8 mouse cellular contexts compared by ENCODE assay signal in genomic region chr13:41358009-41358408, GRCm38 (mm10).
DNase-seq lines count a peak whose midpoint lies in the region; ATAC-seq lines count a peak whose summit lies in the region.

No protein-coding gene starts in this region.

- peak overlapping the region; percentile 72 for H3K4me3 ChIP-seq in heart, embryonic 10.5 days
- peak overlapping the region; percentile 60 for H3K4me3 ChIP-seq in embryonic facial prominence, embryonic 12.5 days
- H3K4me3 ChIP-seq in intestine, embryonic 14.5 days (ENCODE audit: low read depth, low read length): peak overlapping the region; percentile 69

- peak overlapping the region; percentile 67 for H3K4me2 ChIP-seq in embryonic facial prominence, embryonic 12.5 days (replicated peaks)
- peak overlapping the region; percentile 64 for H3K4me2 ChIP-seq in intestine, embryonic 14.5 days (ENCODE audit: low read length)

- peaks cover 9% of the 10 kb centered on the region; the same call in 1 of the 2 replicates for H3K27me3 ChIP-seq in heart, embryonic 10.5 days (ENCODE audit: insufficient read depth, poor library complexity, severe bottlenecking)
- H3K27me3 ChIP-seq in embryonic facial prominence, embryonic 12.5 days: no peaks in the 10 kb centered on the region; the same call in 1 of the 2 replicates
- no peaks in the 10 kb centered on the region for H3K27me3 ChIP-seq in intestine, embryonic 14.5 days (replicated peaks; ENCODE audit: control insufficient read depth, insufficient read depth, low read length)

- ATAC-seq in embryonic facial prominence, embryonic 12.5 days (ENCODE audit: insufficient number of reproducible peaks, insufficient read depth, low FRiP score, low TSS enrichment): no peak
- ATAC-seq in intestine, embryonic 14.5 days (replicated peaks; ENCODE audit: low FRiP score, low TSS enrichment, low read depth): no peak

- no peaks in the 10 kb centered on the region for H3K9me3 ChIP-seq in heart, embryonic 10.5 days
- H3K9me3 ChIP-seq in embryonic facial prominence, embryonic 12.5 days: no peaks in the 10 kb centered on the region
- H3K9me3 ChIP-seq in intestine, embryonic 14.5 days (ENCODE audit: control insufficient read depth, low read length): no peaks in the 10 kb centered on the region

- no peak for DNase-seq in heart, embryonic 10.5 days (ENCODE audit: low spot score)
- DNase-seq in heart, postnatal 10 days: no peak
- DNase-seq in intestine, embryonic 14.5 days (ENCODE audit: low spot score): no peak
- peak; percentile 49 for DNase-seq in lung, postnatal 10 days
- DNase-seq in T-cell, adult 2 months (ENCODE audit: low spot score): no peak
- DNase-seq in right cerebral cortex, postnatal 10 days (ENCODE audit: low spot score in 2 of 2): no peak
- no peak for DNase-seq in yolk sac, embryonic 10.5 days (ENCODE audit: low spot score)

- peak overlapping the region; percentile 85 for H3K27ac ChIP-seq in heart, embryonic 10.5 days
- peak overlapping the region; percentile 91 for H3K27ac ChIP-seq in embryonic facial prominence, embryonic 12.5 days
- peak overlapping the region; percentile 90 for H3K27ac ChIP-seq in intestine, embryonic 14.5 days (ENCODE audit: low read depth)

- peaks cover 32% of the 10 kb centered on the region for H3K4me1 ChIP-seq in heart, embryonic 10.5 days
- H3K4me1 ChIP-seq in embryonic facial prominence, embryonic 12.5 days: peaks cover 25% of the 10 kb centered on the region
- peaks cover 18% of the 10 kb centered on the region; the same call in 1 of the 2 replicates for H3K4me1 ChIP-seq in intestine, embryonic 14.5 days (replicated peaks; ENCODE audit: control insufficient read depth, insufficient read depth, low read length)

- WGBS in heart, embryonic 10.5 days: 27% methylated on average over 10 of the region's 10 CpGs
- WGBS in embryonic facial prominence, embryonic 12.5 days: 13% methylated on average over 10 of the region's 10 CpGs
- 17% methylated on average over 10 of the region's 10 CpGs for WGBS in intestine, embryonic 14.5 days

- intact Hi-C loops in heart, postnatal 10 days (cut with DNase I): loop anchor here (1.0 to 2.0 kb wide), 4 partner anchors 21 to 213 kb away; no protein-coding TSS in a partner anchor

- H3K9ac ChIP-seq in embryonic facial prominence, embryonic 12.5 days: peak overlapping the region; percentile 60
- peak overlapping the region; percentile 61 for H3K9ac ChIP-seq in intestine, embryonic 14.5 days (ENCODE audit: low read length)

- no peaks in the 10 kb centered on the region for H3K36me3 ChIP-seq in heart, embryonic 10.5 days
- no peaks in the 10 kb centered on the region for H3K36me3 ChIP-seq in embryonic facial prominence, embryonic 12.5 days
- H3K36me3 ChIP-seq in intestine, embryonic 14.5 days (ENCODE audit: control insufficient read depth, insufficient read depth, low read length): no peaks in the 10 kb centered on the region
